Mouse (Mus musculus): Measurements from ENCODE around the gene Coq8a.

The Coq8a gene

DNA sequence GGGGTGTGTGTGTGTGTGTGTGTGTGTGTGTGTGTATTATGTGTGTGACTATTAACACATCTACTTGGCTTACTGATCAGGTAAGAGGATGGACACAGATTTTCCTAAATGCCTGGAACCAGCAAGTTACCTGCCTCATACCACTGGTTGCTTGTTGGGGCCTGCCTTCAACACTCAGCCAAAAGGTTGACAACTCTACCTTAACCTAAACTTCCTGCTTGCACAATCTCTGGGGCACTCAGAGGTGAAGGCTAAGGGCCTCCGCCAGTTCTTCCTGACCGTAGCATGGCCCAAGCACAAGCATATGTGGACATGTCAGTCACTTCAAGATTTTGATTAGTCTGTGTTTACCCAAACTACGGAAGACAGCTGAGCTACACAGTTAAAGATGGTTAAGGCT, 1.4 kb downstream of the Coq8a start:
- no peak for DNase-seq

DNA sequence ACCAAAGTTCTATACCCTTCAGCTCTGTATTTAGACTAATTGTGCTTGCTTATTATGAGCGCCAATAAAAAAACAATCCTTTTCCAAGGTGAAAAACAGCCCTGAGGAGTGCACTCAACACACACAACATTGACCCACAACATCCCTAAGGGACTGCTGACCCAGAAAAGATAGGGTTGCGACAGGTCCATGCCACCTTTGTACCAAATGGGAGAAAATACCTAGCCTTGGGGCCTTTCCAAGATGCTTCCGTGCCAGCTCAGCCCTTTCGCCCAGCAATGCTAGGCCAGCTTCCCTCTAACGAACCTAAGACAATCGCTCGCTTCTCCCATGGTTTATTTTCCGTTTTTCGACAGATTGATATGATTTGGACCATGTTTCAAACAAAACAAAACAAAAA, 2.9 kb downstream of the Coq8a start:
- DNase-seq = peak; percentile 51

DNA sequence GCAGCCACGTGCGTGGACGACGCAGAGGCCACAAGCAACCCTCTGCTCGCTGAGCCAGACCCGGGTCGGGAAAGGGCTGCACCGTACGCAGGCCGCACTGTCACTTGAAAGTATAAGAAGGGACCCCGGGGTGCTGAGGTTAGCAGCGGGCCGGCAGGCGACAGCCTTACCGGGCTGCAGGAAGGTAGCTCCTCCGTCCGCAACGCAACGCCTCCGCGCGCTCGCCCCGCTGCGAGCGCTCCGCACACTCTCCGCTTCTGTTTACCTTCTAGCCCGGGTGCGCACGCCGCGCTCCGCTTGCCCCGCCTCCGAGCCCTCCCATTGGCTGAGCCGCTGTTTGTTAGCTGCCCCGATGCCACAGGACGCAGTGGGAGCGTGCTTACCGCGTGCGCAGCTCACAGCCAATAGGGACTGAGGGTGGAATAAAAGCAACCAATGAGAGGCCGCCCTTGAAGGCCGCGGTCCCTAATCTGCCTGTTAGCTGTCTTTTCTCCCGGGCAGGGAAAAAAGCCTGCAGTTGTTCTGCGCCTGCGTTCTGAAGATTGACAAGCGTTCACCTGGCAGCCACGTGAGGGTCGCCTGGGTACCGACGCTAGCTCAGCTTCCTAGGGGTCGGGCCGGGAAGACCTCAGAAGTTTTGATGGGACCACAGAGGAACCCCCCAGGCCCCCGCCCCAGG, 3.6 kb downstream of the Coq8a start:
- DNase-seq = peak; percentile 99

DNA sequence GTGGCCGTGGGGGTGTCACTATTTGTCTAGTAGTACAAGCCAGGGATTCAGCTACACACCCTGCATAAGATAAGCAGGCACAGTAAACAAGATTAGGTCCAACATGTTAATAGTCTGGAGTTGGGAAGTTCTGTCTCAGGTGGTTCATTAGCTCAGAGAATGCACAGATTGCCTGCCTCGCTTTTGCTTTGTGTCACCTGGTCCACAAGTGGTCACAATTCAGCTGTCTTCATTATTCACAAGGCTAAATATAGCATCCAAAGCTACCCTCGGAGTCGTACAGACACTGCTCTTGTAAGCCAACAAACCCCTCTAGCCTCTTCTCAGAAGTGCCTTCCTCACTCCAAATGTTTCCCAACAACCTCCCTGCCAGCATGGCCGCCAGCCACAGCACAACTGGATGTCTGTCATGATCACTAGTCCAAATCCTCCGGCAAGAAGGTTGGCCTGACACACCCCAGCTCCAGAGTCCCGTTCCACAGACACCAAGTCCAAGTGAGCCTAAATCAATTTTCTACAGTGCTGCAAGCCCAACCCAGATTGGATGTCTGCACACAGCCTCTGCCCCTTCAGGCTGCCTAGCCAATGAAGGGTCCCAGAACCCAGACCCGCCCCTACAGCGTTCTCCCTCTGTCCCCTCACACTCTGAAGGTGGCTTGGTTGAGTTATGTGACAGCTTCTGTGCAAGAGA, 4.5 kb downstream of the Coq8a start:
- DNase-seq = peak; percentile 57

DNA sequence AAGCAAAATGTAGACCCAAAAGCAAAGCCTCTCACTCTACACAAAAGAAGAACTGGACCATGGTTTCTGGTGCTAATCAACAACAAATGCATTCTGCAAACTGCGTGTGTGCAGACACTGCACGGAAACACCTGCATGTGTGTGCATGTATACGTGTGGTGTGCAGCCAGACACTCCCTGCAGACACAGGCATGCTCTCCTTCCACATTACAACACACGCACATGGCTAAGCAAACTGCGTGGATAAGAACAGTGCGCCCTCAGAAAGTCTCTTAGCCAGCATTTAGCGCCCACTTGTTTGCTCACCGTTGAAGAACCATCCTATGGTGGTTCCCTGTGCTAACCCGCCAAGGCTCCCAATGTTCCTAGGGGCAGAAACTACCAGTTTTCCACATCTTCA, 5.4 kb downstream of the Coq8a start:
- no peak for DNase-seq

DNA sequence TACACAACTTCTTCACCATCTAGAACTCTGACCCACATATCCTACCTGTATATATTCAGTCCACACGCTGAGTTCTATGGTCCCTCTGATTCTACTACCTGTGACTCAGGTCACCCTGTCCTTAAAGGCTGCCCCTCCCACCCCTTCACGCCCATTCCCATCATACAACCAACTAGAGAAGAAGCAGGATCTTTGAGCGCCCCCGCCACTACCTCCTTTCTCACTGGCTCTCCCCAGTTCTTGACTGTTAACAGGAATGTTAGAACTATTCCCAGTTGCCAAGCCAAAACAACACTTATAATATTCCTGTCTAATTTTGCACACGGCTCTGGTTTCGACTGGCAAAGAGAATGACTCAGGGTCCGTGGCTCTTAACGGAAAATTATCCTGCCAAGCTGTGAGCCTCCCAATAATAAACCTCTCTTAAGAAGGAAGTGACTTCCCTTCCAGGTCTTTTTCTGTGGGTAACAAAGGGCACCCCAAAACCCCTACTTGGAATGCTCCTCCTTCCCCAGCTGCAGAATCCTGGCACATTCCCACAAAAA, 5.9 kb downstream of the Coq8a start:
- DNase-seq = no peak

DNA sequence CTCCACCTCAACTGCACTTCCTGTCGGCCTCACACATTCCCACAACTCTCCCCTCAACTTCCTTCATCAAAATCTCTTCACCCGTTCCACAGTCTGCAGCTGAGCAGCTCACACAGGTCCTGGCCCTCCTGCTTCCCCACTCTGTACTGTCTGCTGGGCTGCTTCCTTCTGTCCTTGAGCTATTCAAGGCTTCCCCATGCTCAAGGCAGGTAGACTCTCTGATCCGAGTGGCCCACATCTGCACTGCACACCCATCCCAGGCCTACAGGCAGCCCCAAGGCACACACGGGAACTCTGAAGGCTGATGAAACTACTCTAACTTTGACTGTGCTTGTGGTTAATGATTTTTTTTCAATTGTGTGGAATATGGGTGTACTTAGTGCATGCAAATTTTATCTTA, 6.5 kb downstream of the Coq8a start:
- DNase-seq = no peak

DNA sequence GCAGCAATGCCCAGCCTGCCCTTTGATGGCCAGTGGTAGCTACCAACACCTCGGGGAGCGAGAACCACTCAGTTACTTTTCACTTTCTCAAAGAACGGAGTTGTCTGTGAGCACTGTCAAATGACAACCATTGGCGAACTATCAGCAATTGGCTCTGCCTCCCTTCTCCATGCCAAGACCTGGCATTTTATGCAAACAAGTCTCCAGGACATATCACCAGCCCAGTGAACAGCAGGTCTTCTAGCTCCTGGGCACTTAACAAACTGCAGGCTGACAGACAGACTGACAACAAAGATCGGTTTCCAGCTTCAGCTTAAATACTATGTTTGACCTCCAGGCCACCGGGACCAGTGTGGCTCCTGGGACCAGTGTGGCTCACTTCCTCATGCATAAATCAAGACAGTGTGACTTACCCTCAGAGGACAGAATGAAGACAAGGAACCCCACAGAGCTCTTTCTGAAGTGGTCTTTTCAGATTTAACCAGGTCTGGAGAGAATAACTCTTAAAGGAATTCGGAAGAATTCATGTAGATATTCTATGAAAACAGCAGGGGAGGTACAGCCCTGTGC, 7.7 kb downstream of the Coq8a start:
- DNase-seq = no peak

DNA sequence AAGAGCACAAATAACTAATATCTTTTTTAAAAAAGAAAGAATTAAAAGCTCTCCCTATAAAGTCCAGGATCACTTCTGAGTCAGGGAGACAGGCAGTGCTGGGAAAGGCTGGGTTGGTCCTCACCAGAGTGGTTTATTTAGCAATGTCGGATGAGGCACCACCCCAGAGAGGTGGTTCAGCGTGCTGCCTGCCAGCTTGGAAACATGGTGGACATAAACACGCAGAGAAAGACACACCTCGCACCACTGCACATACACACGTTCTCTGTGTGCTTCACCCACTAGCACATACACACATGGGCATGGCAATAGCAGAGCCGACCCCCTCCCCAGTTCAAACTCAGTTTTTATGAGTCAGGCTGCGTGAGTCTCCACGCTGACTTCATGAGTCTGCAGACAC, 8.3 kb downstream of the Coq8a start:
- no peak for DNase-seq

DNA sequence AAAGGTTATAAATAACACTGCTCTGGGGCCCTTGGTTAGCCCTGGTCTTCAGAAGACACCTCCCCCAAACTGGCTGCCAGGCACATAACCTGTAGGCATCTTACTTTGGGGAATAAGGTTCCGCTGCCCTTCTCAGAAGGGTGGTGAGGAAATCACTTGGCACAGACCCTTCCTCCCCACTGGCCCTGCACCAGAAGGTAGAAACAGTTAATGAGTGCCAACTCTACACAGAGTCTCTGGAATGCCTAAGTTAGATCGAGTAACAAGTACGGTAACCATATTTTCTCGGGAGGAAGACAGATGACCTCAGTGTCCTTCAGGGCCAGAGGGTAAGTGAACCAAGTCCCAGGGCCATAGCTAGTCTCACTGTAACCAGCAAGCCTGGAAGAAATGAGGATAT, 10.5 kb downstream of the Coq8a start:
- no peak for DNase-seq

DNA sequence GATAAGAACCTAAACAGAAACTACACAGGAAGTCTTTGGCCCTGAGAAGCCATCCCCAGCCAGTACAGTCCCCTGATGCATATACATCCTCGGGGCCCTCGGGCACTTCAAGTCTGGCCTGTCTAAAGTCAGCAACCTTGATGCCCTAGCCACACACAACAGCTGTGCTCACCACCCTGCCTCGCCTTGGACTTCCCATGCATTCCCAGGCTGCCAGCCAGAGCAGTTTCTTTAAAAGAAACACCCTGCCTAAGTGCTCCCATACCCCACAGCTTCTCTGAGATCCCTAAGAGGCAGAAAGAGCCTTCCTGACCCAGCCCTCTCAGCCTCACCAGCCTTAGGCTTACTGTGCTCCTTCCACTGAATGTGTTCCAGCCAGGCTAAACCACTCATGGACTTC, 13.0 kb downstream of the Coq8a start:
- DNase-seq = no peak

DNA sequence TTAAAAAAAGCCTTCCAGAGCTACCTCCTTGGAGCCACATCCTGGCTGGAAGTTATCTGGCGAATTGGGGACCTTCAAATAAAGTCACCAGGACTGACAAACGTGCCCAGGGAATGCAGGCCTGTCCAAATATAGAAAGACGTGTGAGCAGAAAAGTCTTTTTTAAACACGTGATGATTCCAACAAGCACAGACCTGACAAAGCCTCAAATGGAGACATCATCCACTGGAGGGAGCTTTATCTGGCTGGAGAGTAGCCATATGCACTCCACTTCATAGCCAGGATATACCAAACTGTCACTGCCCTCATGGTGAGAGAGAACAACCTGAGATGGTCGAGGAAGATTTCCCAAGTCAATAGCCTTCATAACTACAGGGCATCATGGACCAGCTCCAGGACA, 13.5 kb downstream of the Coq8a start:
- no peak for DNase-seq

DNA sequence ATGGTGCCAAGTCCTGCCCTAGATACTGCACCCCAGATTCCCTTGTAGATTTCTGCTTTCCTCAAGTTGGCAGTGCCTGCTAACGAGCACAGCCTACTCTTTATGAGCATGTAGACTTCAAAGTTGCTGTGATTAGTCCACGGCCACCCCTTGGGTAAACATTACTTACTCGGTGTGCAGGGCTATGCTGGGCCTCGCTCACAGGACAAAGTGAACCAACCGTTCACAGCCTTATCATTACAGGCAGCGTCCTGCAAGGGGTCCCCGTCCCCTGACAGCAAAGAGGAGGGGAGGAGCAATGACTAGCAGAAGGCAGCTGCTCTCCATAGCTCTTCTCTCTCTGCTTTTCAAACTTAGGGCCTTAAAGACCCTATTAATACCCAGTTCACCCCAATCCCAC, 14.6 kb downstream of the Coq8a start:
- DNase-seq = no peak

DNA sequence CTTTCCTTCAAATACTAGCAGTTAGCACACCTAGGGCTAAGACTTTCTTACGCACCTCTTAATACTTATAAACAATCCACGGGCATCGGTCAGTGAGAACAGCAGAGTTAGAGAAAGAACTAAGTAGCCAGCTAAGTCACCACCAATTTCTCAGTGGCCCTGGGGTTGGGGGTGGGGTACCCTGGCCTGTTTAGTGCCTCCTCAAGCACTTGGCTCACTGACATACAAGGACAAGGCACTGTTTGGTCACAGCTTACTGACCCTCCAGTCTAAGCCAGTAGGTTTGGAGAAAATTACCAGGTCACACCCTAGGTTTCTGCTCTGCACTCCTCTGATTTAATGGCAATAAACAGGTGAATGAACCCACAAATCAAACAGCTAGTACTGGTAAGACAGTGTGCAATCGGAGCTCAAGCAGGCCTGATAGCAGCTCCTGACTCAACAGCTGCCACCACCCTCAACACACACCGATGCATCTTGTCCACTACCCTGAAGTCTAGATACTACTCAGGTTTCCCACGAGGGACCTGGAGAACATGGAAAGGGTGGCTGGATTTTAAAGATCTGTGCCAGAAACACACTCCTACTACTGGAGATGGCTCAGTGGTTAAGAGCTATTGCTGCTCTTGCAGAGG, 15.8 kb downstream of the Coq8a start:
- DNase-seq = no peak

DNA sequence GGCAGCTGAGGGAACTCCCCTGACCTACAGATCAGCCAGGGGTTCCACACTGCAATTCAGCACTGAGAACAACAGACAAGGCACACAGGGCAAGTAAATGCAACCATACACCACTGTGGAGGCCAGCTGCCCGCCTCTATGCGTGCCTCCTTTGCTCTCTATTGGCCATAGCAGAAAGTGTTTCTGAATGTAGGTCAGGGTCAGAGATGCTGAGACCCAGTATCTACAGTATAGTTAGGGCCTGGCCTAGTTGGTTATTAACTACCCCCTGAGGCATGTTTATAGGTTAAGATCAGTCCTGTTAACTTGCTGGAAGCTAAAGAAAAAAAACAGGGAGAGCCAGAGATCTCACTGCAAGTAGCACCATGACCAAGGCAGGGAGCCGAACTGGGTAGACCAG, 16.7 kb downstream of the Coq8a start:
- no peak for DNase-seq

DNA sequence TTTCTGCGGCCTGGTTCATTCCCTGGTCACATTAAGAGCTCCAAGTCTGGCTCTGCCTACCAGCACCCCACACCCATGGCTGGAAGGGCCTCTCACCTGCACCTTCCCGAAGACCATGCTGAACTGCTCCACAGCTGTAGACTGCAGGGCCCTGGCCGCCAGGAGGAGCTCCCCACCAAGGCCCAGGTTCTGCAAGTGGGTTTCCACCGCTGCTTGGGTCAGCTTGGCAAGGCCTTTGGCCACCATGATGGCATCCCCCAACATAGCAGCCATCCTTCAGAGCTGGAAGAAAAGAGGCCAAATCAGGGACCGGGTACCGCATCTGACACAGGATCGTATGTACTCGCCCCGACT, 17.5 kb downstream of the Coq8a start:
- no peak for DNase-seq

DNA sequence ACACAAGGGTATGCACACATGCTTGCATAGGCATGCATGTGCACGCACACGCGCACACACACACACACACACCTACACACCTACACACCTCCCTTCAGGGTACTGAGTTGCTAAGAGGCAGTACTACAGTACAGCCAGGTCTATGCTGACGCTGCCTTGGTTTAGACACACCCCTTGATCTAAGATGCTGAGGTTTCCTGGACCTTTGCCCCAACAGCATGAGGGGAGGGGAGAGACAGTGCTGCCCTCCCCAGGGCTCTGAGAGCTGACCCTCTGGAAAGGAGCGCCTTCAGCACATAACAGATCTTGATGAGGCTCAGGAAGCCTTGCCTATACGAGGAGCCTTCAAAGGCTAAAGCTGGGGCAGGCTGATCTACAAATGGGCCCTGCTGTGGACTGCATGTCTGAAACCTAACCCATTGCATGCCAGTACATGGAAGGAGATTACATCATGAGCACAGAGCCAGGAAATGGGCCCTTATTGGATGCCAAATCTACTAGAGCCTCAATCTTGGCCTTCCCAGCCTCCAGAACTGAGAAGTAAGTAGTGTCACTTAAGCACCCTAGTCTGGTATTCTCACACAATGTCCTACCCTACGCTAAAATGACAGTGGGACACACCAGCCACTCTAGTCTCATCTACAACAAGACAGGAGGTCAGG, 18.0 kb downstream of the Coq8a start:
- DNase-seq = no peak

DNA sequence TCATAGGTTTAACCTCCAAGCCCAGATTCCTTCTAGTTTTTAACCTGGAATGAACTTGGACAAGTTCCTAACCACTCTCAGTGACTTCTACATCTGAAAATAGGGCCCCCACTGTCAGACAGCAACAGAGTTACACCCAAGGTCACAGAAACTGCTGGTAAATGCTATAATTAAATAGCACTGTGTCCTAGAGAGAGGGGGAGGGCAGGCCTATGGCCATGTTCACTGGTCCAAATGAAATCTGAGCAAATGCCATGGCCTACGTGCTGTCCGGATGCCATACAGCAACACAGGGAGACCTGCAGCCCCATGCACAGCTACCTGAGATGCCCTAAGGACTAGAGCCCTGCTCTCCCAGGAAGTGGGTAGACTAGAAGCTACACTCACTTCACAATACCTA, 19.6 kb downstream of the Coq8a start:
- DNase-seq = no peak

DNA sequence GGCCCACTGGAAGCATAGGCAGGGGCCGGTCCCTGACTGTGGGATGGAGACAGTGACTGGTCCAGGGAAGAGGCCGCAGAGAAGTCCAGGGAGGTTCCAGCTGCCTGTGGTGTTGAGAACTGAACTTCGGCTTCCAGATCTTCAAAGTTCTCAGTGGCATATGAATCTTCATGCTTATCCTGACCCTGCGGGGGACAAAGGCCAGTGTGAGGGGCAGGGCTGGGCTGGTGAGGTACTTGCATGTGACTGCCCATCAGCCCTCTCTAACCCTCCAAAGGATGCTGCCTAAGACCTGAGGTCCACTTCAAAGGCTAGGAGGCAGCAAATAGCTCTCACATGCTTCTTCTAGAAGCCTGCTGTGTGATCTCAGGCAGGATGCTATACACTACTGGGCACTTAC, 20.3 kb downstream of the Coq8a start:
- no peak for DNase-seq

DNA sequence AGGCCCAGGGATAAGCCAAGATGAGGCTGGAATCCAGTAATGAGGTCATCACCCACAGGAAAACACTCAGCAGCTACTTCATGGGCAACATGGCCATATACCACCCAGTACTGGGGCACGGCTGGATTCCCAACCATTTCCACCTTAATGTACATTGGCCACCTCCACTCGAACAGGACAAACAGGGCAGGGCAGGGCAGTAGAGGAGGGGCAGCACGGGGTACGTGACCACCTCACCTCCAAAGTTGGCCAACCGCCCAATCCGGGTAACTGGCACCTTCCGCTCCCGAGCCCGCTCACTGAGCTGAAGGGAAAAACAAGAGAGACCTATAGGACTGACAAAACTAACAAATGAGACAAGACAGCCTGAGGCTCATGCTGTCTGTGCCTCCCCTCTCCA, 21.1 kb downstream of the Coq8a start:
- DNase-seq = no peak

DNA sequence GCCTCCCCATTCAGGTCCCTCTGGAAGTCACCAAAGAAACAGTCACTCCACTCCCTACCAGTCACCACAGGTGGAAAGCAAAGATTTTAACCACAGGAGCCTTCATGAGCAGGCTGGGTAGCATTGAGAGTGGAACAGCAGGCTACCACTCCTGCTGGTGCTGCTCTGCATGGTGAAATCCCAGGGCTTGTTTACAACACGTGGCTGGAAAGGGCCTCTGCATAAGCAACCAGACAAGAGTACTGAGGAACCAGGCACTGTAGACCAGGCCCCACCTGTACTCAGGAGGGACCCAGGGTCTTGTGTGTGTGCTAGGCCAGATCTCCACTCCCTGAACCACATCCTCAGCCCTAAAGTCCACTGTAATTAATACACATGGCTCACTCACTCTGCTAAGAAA, 22.6 kb downstream of the Coq8a start:
- DNase-seq = no peak

DNA sequence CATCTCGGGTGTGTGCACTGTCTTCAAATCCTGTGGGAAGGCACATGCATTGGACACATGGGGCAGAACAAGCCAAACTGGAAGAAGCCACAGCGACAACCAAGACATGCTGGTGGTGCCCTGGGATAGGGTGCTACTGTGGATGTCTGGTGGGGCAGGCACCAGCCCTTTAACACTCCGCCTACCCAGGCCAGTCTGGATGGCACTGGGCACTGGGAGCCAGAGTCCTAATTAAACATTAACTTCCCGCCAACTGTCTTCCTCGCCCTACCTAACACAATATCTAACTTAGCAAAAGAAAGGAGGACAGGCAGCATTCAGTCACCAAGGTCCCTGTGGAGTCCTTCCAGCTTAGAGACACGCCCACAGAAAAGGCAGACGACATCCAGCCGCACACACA, 23.8 kb downstream of the Coq8a start:
- DNase-seq = no peak

DNA sequence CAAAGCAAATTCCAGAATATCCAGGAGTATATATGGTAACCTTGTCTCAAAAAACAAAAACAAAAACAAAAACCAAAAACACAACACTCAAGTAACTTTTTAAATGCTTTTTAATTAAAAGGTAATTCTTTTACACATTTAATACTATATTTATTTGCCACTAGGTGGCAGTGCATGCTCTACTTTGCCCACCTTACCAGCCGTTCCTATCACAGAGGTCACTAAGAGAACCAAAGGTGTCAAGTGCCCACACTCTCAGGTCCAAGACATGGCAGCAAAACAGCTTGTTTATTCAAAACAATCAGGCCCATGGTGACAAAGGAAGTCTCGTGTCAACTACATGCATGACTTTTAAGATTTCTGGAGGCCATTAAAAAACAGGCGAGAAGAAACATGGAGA, 24.2 kb downstream of the Coq8a start:
- no peak for DNase-seq

DNA sequence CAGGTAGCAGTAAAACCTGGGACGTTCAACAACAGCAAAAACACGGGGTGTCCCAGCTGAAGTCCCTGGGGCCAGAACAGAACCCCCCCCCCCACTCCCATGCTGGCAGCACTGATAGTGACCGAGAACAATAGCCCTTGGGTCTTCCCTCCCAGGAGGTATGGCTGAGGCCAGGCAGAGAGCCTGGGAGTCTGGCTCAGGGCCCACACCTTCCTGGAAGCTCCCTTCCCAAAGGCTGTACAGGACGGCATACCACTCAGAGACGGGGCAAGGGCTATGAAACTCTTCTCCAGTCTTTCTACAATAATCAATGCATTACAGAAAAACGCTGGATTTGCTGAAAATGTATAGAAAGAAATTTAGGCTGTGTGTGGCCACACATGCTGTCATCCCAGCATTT, 24.7 kb downstream of the Coq8a start:
- no peak for DNase-seq
